Mouse (Mus musculus) limb, embryonic 10.5 days (tissue): ENCODE data around the gene Sp3. TPM values are rescaled to one million over a fixed set of nuclear protein-coding genes. Genes with fewer than 3 reads are reported as not detected.
"Not testable (repeated sequence)": the region's sequence is repeated elsewhere in the genome, so short reads cannot be mapped to it uniquely, and the experiment has no call there.

ENCODE experiments used
- DNase-seq: peaks from one replicate; pipeline ENCODE4 v3.0.0-alpha.2; 2017; ENCODE audit warnings: low spot score
- H3K27ac ChIP-seq: fragments of 300-500 bp; sonication (generic); 2 replicates; pipeline ENCODE4 v1.5.1; 2016; ENCODE audit warnings: mild to moderate bottlenecking
- H3K27me3 ChIP-seq: fragments of 300-500 bp; sonication (generic); 2 replicates; pipeline ENCODE4 v1.6.1; 2016; ENCODE audit warnings: low read depth, mild to moderate bottlenecking; ENCODE audit not compliant: poor library complexity, severe bottlenecking
- H3K36me3 ChIP-seq: fragments of 300-500 bp; sonication (generic); 2 replicates; pipeline ENCODE4 v1.6.1; 2016; ENCODE audit warnings: mild to moderate bottlenecking, moderate library complexity
- H3K4me1 ChIP-seq: fragments of 300-500 bp; sonication (generic); 2 replicates; pipeline ENCODE4 v1.6.1; 2016
- H3K4me3 ChIP-seq: fragments of 300-500 bp; sonication (generic); 2 replicates; pipeline ENCODE4 v1.5.1; 2016; ENCODE audit warnings: mild to moderate bottlenecking, moderate library complexity
- H3K9me3 ChIP-seq: fragments of 300-500 bp; sonication (generic); replicated peaks from 2 replicates; pipeline ENCODE4 v1.6.1; 2016; ENCODE audit warnings: mild to moderate bottlenecking
- WGBS: fragments of 180-500 bp; shearing (Covaris S2); methylation state at CpG from one replicate; pipeline ENCODE4 v1.1.7; 2016; 5-methylcytosine and 5-hydroxymethylcytosine counted together
- polyA plus RNA-seq: library from polyadenylated mRNA; unstranded; fragments of >200 nt; fragmentation: Nextera tagmentation; extraction: Ambion mirVana; gene quantifications from 2 replicates; pipeline ENCODE4 v1.2.1, GENCODE M21; 2016

The Sp3 gene
- 47.6 and 58.2 TPM in 2 replicates for polyA plus RNA-seq

GRCm38 (mm10) chr2:72980337-72981074, at the start of gene Sp3:
TSS of gene Sp3 (minus strand) at chr2:72980446.
- peak within 1 kb of the TSS; percentile 85 for H3K4me3 ChIP-seq
- H3K4me1 ChIP-seq, result peaks cover 35% of the 10 kb centered on the region
- under 1% methylated on average over 64 of the region's 64 CpGs for WGBS
- no peaks in the 10 kb centered on the region for H3K27me3 ChIP-seq
- peaks cover 17% of the 10 kb centered on the region for H3K36me3 ChIP-seq
- DNase-seq, result peak; percentile 97
- peak within 1 kb of the TSS; percentile 100 for H3K27ac ChIP-seq
- no peaks in the 10 kb centered on the region for H3K9me3 ChIP-seq

- no peaks in the 10 kb centered on the region for H3K9me3 ChIP-seq
- no peak overlapping the region for H3K27ac ChIP-seq
- H3K36me3 ChIP-seq, result no peaks in the 10 kb centered on the region
- H3K4me1 ChIP-seq, result peaks cover 13% of the 10 kb centered on the region
- DNase-seq, result no peak
- H3K4me3 ChIP-seq, result no peak overlapping the region
- no peaks in the 10 kb centered on the region for H3K27me3 ChIP-seq
- WGBS, result 93% methylated on average over 3 of the region's 3 CpGs
Observed at GRCm38 (mm10) chr2:73029846-73030245, 49.6 kb upstream of the Sp3 start.

GRCm38 (mm10) chr2:73028019-73028418, 47.8 kb upstream of the Sp3 start:
- Histone ChIP-seq H3K27me3 (no peaks in the 10 kb centered on the region), H3K27ac (no peak overlapping the region), H3K36me3 (no peaks in the 10 kb centered on the region), H3K4me1 (peaks cover 12% of the 10 kb centered on the region), H3K9me3 (no peaks in the 10 kb centered on the region), H3K4me3 (no peak overlapping the region)
- WGBS, result 84% methylated on average over 3 of the region's 3 CpGs
- DNase-seq, result no peak

- whole genome bisulfite sequencing, result 47% methylated on average over 3 of the region's 3 CpGs
- Histone ChIP-seq H3K27ac (no peak overlapping the region), H3K27me3 (no peaks in the 10 kb centered on the region), H3K36me3 (no peaks in the 10 kb centered on the region), H3K9me3 (no peaks in the 10 kb centered on the region), H3K4me1 (peaks cover 12% of the 10 kb centered on the region), H3K4me3 (no peak overlapping the region)
- DNase-seq, result no peak
Observed at GRCm38 (mm10) chr2:73027126-73027525, 46.9 kb upstream of the Sp3 start.

GRCm38 (mm10) chr2:73023803-73024202, 43.6 kb upstream of the Sp3 start:
- H3K4me3 ChIP-seq, result no peak overlapping the region
- no peaks in the 10 kb centered on the region for H3K9me3 ChIP-seq
- peaks cover 12% of the 10 kb centered on the region for H3K4me1 ChIP-seq
- no peaks in the 10 kb centered on the region for H3K36me3 ChIP-seq
- no peak for DNase-seq
- 43% methylated on average over 6 of the region's 6 CpGs for WGBS
- H3K27me3 ChIP-seq, result no peaks in the 10 kb centered on the region
- H3K27ac ChIP-seq, result no peak overlapping the region

- 82% methylated on average over 6 of the region's 6 CpGs for WGBS
- Histone ChIP-seq H3K27ac (no peak overlapping the region), H3K9me3 (no peaks in the 10 kb centered on the region), H3K36me3 (no peaks in the 10 kb centered on the region), H3K4me3 (no peak overlapping the region), H3K4me1 (peaks cover 5% of the 10 kb centered on the region; the same call in 1 of the 2 replicates), H3K27me3 (no peaks in the 10 kb centered on the region)
- no peak for DNase-seq
Observed at GRCm38 (mm10) chr2:73021046-73021445, 40.8 kb upstream of the Sp3 start.

GRCm38 (mm10) chr2:73019371-73020146, 39.3 kb upstream of the Sp3 start:
- Histone ChIP-seq H3K36me3 (no peaks in the 10 kb centered on the region), H3K4me1 (peaks cover 5% of the 10 kb centered on the region; the same call in 1 of the 2 replicates), H3K4me3 (no peak overlapping the region), H3K9me3 (no peaks in the 10 kb centered on the region), H3K27ac (no peak overlapping the region), H3K27me3 (no peaks in the 10 kb centered on the region)
- 84% methylated on average over 9 of the region's 9 CpGs for WGBS
- DNase-seq, result no peak

- not testable (repeated sequence) for H3K4me3 ChIP-seq, DNase-seq, H3K9me3 ChIP-seq, H3K36me3 ChIP-seq, H3K27ac ChIP-seq, H3K27me3 ChIP-seq, H3K4me1 ChIP-seq
- 85% methylated on average over 9 of the region's 9 CpGs for WGBS
Observed at GRCm38 (mm10) chr2:73014063-73014462, 33.8 kb upstream of the Sp3 start.

- 75% methylated on average over 19 of the region's 20 CpGs for WGBS
- Histone ChIP-seq H3K27me3 (no peaks in the 10 kb centered on the region), H3K9me3 (no peaks in the 10 kb centered on the region), H3K36me3 (no peaks in the 10 kb centered on the region), H3K4me1 (no peaks in the 10 kb centered on the region), H3K4me3 (no peak overlapping the region), H3K27ac (no peak overlapping the region)
- DNase-seq, result peak; percentile 68
Observed at GRCm38 (mm10) chr2:73012636-73013035, 32.4 kb upstream of the Sp3 start.

GRCm38 (mm10) chr2:73007472-73007871, 27.2 kb upstream of the Sp3 start:
- DNase-seq, result no peak
- H3K36me3 ChIP-seq, result no peaks in the 10 kb centered on the region
- H3K4me3 ChIP-seq, result no peak overlapping the region
- peaks cover 35% of the 10 kb centered on the region for H3K4me1 ChIP-seq
- no peak overlapping the region for H3K27ac ChIP-seq
- 94% methylated on average over 9 of the region's 9 CpGs for WGBS
- H3K9me3 ChIP-seq, result no peaks in the 10 kb centered on the region
- no peaks in the 10 kb centered on the region for H3K27me3 ChIP-seq

- Histone ChIP-seq H3K36me3 (no peaks in the 10 kb centered on the region), H3K4me1 (peaks cover 36% of the 10 kb centered on the region), H3K27ac (peak overlapping the region; percentile 50; the same call in 1 of the 2 replicates), H3K4me3 (no peak overlapping the region), H3K9me3 (no peaks in the 10 kb centered on the region), H3K27me3 (no peaks in the 10 kb centered on the region)
- WGBS, result 59% methylated on average over 3 of the region's 3 CpGs
- DNase-seq, result no peak
Observed at GRCm38 (mm10) chr2:73005611-73006515, 25.6 kb upstream of the Sp3 start.

- Histone ChIP-seq H3K4me1 (peaks cover 36% of the 10 kb centered on the region), H3K4me3 (peak overlapping the region; percentile 21), H3K27ac (peak overlapping the region; percentile 73), H3K27me3 (no peaks in the 10 kb centered on the region), H3K9me3 (no peaks in the 10 kb centered on the region), H3K36me3 (no peaks in the 10 kb centered on the region)
- WGBS, result 39% methylated on average over 24 of the region's 24 CpGs
- peak; percentile 48 for DNase-seq
Observed at GRCm38 (mm10) chr2:73003751-73004717, 23.8 kb upstream of the Sp3 start.
